Mouse (Mus musculus) lung, postnatal 0 days (tissue): ENCODE measurements around the gene Nat8f1.

Source experiments
- CTCF ChIP-seq: IDR thresholded peaks from 2 replicates; pipeline ENCODE4 v1.5.1; 2016; ENCODE audit warnings: antibody characterized with exemption, mild to moderate bottlenecking
- EP300 ChIP-seq: IDR thresholded peaks from 2 replicates; pipeline ENCODE4 v1.6.1; 2016; ENCODE audit warnings: antibody characterized with exemption, mild to moderate bottlenecking, control low read depth

- TF ChIP-seq CTCF = no peak
- TF ChIP-seq EP300 = no peak
Measured at GRCm38 (mm10) chr6:85938701-85939100, 23.2 kb upstream of the Nat8f1 start.
